Mouse (Mus musculus): ENCODE results near the gene Fbxw5. TPM values are rescaled to one million over a fixed set of nuclear protein-coding genes. Genes with fewer than 3 reads are reported as not detected.

Gene Fbxw5
- polyA plus RNA-seq, 1 experiment from 2014 or later = 51.1 TPM

DNA sequence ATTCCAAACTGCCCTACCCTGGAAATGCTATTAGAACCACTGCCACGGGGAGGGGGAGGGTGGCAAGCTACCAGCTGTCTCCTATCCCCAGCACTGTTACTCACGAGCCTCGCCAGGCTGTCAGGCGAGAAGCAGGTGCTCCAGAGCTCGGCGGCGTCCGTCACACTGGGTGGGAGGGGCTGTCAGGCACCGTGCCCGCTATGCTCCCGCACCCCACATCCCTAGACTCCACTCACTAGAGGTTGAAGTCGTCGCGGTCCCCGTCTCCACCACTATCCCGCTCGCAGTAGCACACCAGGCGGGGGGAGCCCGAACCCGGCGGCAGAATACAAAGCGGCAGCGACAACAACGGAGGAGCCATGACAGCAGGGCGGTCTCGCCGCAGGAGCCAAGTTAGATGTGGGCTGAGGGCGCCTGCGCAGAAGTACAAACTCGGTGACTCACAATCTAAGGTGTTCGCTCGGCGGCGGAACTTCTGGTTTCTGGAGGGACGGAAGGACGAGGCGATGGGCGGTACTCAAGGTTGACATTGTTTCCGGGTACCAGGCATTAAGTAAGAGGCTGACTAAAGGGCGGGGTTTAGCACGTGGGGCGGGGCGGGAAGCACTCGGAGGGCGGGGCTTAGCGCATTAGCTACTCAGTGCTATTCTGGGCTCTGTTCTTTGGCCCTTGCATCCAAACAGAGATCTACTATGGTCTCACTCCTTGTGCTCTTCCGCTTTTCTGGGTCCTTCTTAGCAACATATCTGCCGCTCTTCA, 39.8 kb upstream of the Fbxw5 start, which contains the start of gene Paxx:
Gene Paxx (minus strand): TSS at position 544 of the 759 bp plus-strand sequence.
- peak within 1 kb of the TSS; percentile 66 for H3K9ac ChIP-seq (replicated peaks; ENCODE audit: low read length)
- no peaks in the 10 kb centered on the region for H3K9me3 ChIP-seq (replicated peaks; ENCODE audit: control insufficient read depth, low read length)
- under 1% methylated on average over 48 of the region's 48 CpGs for WGBS
- H3K27ac ChIP-seq (replicated peaks; ENCODE audit: low read depth, low read length) = peak within 1 kb of the TSS; percentile 43
- peak within 1 kb of the TSS; percentile 67 for H3K4me2 ChIP-seq (ENCODE audit: low read depth, low read length)
- no peaks in the 10 kb centered on the region for H3K4me1 ChIP-seq (ENCODE audit: control insufficient read depth, insufficient read depth, low read length)
- no peaks in the 10 kb centered on the region for H3K27me3 ChIP-seq (ENCODE audit: control insufficient read depth, insufficient read depth, low read length)
- H3K4me3 ChIP-seq (ENCODE audit: low read depth, low read length) = peak within 1 kb of the TSS; percentile 48
- H3K36me3 ChIP-seq (replicated peaks; ENCODE audit: control insufficient read depth, insufficient read depth, low read depth, low read length) = no peaks in the 10 kb centered on the region; the same call in 1 of the 2 replicates
- DNase-seq (ENCODE audit: low spot score) (peak; percentile 94), ATAC-seq (replicated peaks; ENCODE audit: insufficient number of reproducible peaks, low FRiP score, low TSS enrichment, low read depth) (peak; percentile 80)

DNA sequence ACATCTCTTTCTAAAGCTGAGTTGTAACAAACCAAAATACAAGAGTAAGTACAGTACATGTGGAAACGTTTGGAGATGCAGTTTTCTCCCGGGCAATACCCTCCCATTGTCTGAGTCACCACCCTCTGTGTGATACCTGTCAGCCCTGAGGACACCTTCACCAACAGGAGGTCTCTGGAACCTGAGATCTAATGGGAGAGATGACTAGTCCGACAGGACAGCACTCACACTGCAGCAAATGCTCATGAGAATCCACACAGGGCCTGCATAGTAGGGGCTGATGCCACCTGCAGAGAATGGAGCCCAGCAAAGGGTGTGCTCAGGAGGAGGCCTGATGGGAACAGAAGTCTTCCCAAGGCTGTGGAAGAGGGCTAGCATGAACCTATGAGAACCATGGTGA, 39.1 kb upstream of the Fbxw5 start:
- H3K27ac ChIP-seq (replicated peaks; ENCODE audit: low read depth, low read length) = no peak overlapping the region
- no peaks in the 10 kb centered on the region for H3K27me3 ChIP-seq (ENCODE audit: control insufficient read depth, insufficient read depth, low read length)
- peak overlapping the region; percentile 67 for H3K4me2 ChIP-seq (ENCODE audit: low read depth, low read length)
- no peaks in the 10 kb centered on the region for H3K4me1 ChIP-seq (ENCODE audit: control insufficient read depth, insufficient read depth, low read length)
- peak overlapping the region; percentile 42 for H3K9ac ChIP-seq (replicated peaks; ENCODE audit: low read length)
- 24% methylated on average over 3 of the region's 3 CpGs for WGBS
- no peaks in the 10 kb centered on the region; the same call in 1 of the 2 replicates for H3K36me3 ChIP-seq (replicated peaks; ENCODE audit: control insufficient read depth, insufficient read depth, low read depth, low read length)
- peak overlapping the region; percentile 48 for H3K4me3 ChIP-seq (ENCODE audit: low read depth, low read length)
- DNase-seq (ENCODE audit: low spot score) (no peak), ATAC-seq (replicated peaks; ENCODE audit: insufficient number of reproducible peaks, low FRiP score, low TSS enrichment, low read depth) (no peak)
- no peaks in the 10 kb centered on the region for H3K9me3 ChIP-seq (replicated peaks; ENCODE audit: control insufficient read depth, low read length)

DNA sequence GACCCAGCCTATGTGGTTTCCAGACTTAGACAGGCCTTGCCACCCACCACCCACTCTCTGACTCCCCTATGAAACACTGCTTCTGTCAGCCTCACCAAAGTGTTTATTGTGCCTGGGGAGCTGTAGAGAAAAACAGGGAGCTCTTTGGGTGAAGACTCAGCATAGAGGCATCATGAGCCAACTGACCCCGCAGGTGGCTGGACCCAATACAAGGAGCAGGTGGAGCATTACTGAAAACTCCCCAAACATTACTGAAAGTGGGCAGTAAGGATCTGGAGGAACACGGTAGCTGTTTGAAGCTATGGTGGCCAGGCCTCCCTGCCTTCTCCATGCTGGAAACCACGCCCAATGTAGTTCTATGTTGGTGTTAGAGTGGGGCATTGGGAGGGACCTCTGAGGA, 36.9 kb upstream of the Fbxw5 start:
- WGBS = 83% methylated on average over 3 of the region's 3 CpGs

DNA sequence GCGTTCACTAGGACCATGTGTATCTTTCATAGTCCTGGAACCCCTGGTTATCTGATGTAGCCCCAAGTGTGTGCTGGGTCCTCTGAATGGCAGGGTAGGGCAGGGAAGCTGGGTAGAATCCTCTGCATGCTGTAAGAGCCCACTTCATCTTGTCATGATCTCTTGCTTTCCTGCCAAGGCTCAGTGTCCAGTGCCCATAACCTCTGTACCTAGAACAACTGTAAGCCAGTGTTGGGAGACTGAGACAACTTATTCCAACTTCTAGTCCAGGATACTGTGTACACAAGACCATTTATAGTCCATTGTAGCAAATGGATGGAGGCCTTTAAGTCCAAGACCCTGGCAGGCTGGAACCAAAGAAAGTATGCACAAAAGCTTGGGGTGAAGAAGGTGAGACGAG, 35.3 kb upstream of the Fbxw5 start:
- WGBS = 85% methylated on average over 2 of the region's 2 CpGs
- DNase-seq (ENCODE audit: low spot score) (no peak), ATAC-seq (replicated peaks; ENCODE audit: insufficient number of reproducible peaks, low FRiP score, low TSS enrichment, low read depth) (no peak)
- H3K36me3 ChIP-seq (replicated peaks; ENCODE audit: control insufficient read depth, insufficient read depth, low read depth, low read length) = no peaks in the 10 kb centered on the region
- H3K4me2 ChIP-seq (ENCODE audit: low read depth, low read length) = no peak overlapping the region
- H3K4me1 ChIP-seq (ENCODE audit: control insufficient read depth, insufficient read depth, low read length) = no peaks in the 10 kb centered on the region
- no peak overlapping the region for H3K4me3 ChIP-seq (ENCODE audit: low read depth, low read length)
- no peak overlapping the region for H3K27ac ChIP-seq (replicated peaks; ENCODE audit: low read depth, low read length)
- H3K9ac ChIP-seq (replicated peaks; ENCODE audit: low read length) = no peak overlapping the region
- no peaks in the 10 kb centered on the region for H3K9me3 ChIP-seq (replicated peaks; ENCODE audit: control insufficient read depth, low read length)
- H3K27me3 ChIP-seq (ENCODE audit: control insufficient read depth, insufficient read depth, low read length) = no peaks in the 10 kb centered on the region

More for the DNA sequence above, 36.9 kb upstream of the Fbxw5 start:
- H3K4me2 ChIP-seq (ENCODE audit: low read depth, low read length) = no peak overlapping the region
- no peak overlapping the region for H3K27ac ChIP-seq (replicated peaks; ENCODE audit: low read depth, low read length)
- no peak overlapping the region for H3K9ac ChIP-seq (replicated peaks; ENCODE audit: low read length)
- H3K9me3 ChIP-seq (replicated peaks; ENCODE audit: control insufficient read depth, low read length) = no peaks in the 10 kb centered on the region
- H3K27me3 ChIP-seq (ENCODE audit: control insufficient read depth, insufficient read depth, low read length) = no peaks in the 10 kb centered on the region
- DNase-seq (ENCODE audit: low spot score) (no peak), ATAC-seq (replicated peaks; ENCODE audit: insufficient number of reproducible peaks, low FRiP score, low TSS enrichment, low read depth) (no peak)
- no peak overlapping the region for H3K4me3 ChIP-seq (ENCODE audit: low read depth, low read length)
- no peaks in the 10 kb centered on the region for H3K36me3 ChIP-seq (replicated peaks; ENCODE audit: control insufficient read depth, insufficient read depth, low read depth, low read length)
- no peaks in the 10 kb centered on the region for H3K4me1 ChIP-seq (ENCODE audit: control insufficient read depth, insufficient read depth, low read length)

DNA sequence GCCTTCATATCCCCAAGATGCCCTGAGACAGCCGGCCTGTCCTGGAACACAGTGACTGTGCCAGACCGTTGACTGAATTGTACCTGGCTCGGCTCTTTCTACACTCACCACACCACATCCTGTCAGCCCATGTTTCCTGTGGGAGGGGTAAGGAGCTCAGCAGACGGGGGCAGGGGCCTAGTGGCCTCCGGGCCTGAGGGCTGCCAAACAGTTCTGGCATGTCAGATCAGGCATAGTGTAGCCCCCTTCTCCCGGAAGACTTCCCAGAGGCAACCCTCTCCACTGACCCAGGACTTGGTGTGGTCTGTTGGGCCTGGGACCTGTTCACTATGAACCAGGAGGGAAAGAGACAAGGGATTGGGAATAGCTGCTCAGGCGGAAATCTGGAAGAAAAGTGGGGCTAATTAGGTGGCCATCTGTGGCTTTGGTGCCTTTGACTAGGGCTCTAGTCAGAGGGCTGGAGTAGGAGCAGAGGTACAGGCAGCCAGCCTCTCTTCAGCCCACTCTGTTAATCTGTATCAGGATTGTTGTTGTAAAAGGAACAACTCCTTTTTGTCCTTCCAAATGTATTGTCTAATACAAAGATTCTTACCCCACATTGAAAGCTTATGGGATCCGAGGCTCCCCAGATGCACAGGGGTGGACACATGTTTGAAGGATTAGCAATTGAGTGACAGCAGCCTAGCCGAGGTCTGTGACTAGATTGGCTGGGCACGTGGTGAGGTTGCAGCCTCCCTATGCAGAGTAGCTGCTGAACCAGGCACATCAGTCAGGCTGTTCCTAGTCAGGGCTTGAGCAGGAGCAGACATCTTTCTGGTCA, 34.5 kb upstream of the Fbxw5 start:
- H3K27ac ChIP-seq (replicated peaks; ENCODE audit: low read depth, low read length) = no peak overlapping the region
- no peak overlapping the region for H3K4me3 ChIP-seq (ENCODE audit: low read depth, low read length)
- H3K27me3 ChIP-seq (ENCODE audit: control insufficient read depth, insufficient read depth, low read length) = no peaks in the 10 kb centered on the region
- H3K36me3 ChIP-seq (replicated peaks; ENCODE audit: control insufficient read depth, insufficient read depth, low read depth, low read length) = no peaks in the 10 kb centered on the region
- ATAC-seq (replicated peaks; ENCODE audit: insufficient number of reproducible peaks, low FRiP score, low TSS enrichment, low read depth) (no peak), DNase-seq (ENCODE audit: low spot score) (no peak)
- no peaks in the 10 kb centered on the region for H3K4me1 ChIP-seq (ENCODE audit: control insufficient read depth, insufficient read depth, low read length)
- H3K4me2 ChIP-seq (ENCODE audit: low read depth, low read length) = no peak overlapping the region
- no peak overlapping the region for H3K9ac ChIP-seq (replicated peaks; ENCODE audit: low read length)
- 35% methylated on average over 10 of the region's 10 CpGs for WGBS
- H3K9me3 ChIP-seq (replicated peaks; ENCODE audit: control insufficient read depth, low read length) = no peaks in the 10 kb centered on the region

DNA sequence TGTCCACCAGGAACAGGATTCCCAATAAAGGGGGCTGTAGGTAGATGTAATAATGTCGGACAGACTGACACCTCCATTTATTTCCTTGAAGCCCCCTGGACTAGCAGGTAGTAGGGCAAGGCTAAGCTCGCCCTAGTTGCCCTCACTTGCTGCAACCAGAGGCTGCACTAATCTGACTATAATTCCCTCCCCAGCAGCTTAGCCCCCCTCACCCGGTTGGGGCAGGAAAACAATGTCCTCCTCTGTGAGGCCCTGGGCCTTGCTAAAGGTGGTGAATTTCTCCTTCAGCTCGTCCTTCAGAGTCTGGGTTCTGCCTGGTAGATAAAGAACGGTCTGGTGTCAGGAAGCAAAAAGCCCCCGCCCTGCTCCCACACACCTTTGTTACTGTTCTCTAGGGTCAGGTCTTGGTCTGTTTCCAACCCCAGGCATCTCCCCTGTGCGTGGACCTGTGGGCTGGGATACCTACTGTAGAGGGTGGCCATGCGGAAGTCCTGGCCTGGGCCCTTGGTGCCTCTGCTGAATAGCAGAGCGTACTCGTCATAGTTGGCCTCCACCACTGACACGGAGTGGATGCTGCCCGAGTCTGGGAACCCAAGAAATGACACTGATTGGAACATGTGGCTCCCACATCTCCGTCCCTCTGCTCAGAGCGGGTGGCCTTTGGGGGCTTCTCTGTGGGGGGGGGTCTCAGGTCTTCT, 32.8 kb upstream of the Fbxw5 start:
- WGBS = 75% methylated on average over 14 of the region's 14 CpGs

DNA sequence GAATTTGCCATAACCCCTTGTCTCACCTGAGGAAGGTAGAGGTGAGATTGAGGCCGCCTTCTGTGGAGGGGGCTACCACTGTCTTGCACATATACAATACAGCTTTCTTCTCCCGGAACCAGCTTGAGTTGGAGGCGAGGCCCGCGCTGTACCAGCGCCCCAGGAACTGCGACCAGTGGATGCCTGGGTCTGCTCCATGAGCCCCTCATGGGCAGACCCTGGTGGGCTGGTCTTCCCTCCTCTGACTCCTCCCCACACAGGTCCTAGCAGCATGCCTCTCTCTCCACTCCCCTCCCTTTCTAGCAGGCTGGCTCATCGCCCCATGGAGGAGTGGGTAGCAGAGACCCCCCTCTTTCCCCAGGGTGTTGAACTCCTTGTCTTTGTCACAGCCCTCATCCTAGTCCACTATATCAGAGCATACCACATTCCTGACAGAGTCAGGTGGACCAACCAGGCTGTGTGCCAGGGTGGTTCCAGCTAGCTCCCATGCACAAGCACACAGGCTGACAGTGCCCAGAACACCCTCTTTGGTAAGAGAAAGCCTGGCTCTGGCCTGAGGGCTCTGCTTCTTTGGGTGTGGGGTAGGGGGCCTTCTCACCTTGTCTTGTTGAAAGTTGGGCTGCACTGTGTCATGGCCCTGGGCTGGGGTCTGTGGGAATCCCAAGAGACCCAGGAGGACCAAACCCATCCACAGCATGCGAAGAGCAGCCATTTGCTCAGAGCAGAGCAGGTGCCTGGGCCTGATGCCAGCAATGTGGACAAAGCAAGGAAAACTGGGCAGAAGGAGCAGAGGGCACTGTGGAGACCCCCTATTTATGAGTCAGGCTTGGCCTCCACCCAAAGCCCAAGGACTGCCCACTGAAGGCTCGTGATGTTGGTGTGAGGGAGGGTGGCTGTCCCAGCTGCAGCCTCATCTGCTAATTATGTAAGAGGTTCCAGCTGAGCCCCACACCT, 31.3 kb upstream of the Fbxw5 start:
- 78% methylated on average over 10 of the region's 10 CpGs for WGBS
- ATAC-seq (replicated peaks; ENCODE audit: insufficient number of reproducible peaks, low FRiP score, low TSS enrichment, low read depth) = peak; percentile 27; the same call in 1 of the 2 replicates

More for the DNA sequence above, 32.8 kb upstream of the Fbxw5 start:
- no peaks in the 10 kb centered on the region for H3K27me3 ChIP-seq (ENCODE audit: control insufficient read depth, insufficient read depth, low read length)
- H3K4me3 ChIP-seq (ENCODE audit: low read depth, low read length) = no peak overlapping the region
- H3K27ac ChIP-seq (replicated peaks; ENCODE audit: low read depth, low read length) = no peak overlapping the region
- H3K4me1 ChIP-seq (ENCODE audit: control insufficient read depth, insufficient read depth, low read length) = no peaks in the 10 kb centered on the region
- DNase-seq (ENCODE audit: low spot score) = no peak
- ATAC-seq (replicated peaks; ENCODE audit: insufficient number of reproducible peaks, low FRiP score, low TSS enrichment, low read depth) = no peak
- no peak overlapping the region for H3K9ac ChIP-seq (replicated peaks; ENCODE audit: low read length)
- no peaks in the 10 kb centered on the region for H3K9me3 ChIP-seq (replicated peaks; ENCODE audit: control insufficient read depth, low read length)
- H3K4me2 ChIP-seq (ENCODE audit: low read depth, low read length) = no peak overlapping the region
- no peaks in the 10 kb centered on the region for H3K36me3 ChIP-seq (replicated peaks; ENCODE audit: control insufficient read depth, insufficient read depth, low read depth, low read length)

More for the DNA sequence above, 31.3 kb upstream of the Fbxw5 start:
- no peak for DNase-seq (ENCODE audit: low spot score)
- H3K27ac ChIP-seq (replicated peaks; ENCODE audit: low read depth, low read length) = no peak overlapping the region
- H3K9me3 ChIP-seq (replicated peaks; ENCODE audit: control insufficient read depth, low read length) = no peaks in the 10 kb centered on the region
- no peaks in the 10 kb centered on the region for H3K36me3 ChIP-seq (replicated peaks; ENCODE audit: control insufficient read depth, insufficient read depth, low read depth, low read length)
- H3K9ac ChIP-seq (replicated peaks; ENCODE audit: low read length) = no peak overlapping the region
- H3K27me3 ChIP-seq (ENCODE audit: control insufficient read depth, insufficient read depth, low read length) = no peaks in the 10 kb centered on the region
- no peak overlapping the region for H3K4me3 ChIP-seq (ENCODE audit: low read depth, low read length)
- H3K4me2 ChIP-seq (ENCODE audit: low read depth, low read length) = no peak overlapping the region
- H3K4me1 ChIP-seq (ENCODE audit: control insufficient read depth, insufficient read depth, low read length) = no peaks in the 10 kb centered on the region

All from embryonic facial prominence, embryonic 11.5 days (tissue).